Mouse (Mus musculus) mesoderm, embryonic 11.5 days (tissue): ENCODE data around the gene Lgals4.

Experiments
- DNase-seq: peaks from one replicate; pipeline ENCODE4 v3.0.0-alpha.2; 2012; ENCODE audit warnings: low read depth, low spot score

Gene Lgals4

DNA sequence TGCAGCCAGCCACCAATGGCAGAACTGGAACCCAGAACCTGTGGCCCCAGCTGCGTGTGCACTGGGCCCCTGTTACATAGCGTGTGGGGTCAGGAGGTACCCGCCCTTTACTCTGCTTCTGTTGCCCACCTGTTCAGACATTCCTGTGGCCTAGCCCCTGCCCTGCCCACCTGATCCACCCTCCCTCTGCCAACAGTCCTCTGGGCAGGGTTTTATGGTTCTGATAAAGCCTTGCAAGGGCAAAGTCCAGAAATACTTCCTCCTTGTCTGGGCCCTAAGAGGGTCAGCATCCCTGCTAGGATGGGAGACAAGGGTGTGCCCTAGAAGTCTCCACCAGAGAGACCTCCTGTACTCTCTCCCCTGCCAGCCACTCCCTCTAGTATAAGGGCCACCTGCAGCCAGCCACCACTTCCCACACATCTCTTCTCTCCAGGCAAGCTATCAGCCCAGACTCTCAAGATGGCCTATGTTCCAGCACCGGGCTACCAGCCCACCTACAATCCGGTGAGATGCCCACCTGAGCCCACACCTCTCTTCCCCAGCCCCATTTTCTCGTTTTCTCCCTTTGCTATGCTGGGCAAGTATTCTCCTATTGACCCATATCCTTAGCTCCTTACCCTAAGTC lies at the start of gene Lgals4:
Gene Lgals4 (plus strand): TSS at position 132 of the 625 bp plus-strand sequence.
- DNase-seq = no peak

DNA sequence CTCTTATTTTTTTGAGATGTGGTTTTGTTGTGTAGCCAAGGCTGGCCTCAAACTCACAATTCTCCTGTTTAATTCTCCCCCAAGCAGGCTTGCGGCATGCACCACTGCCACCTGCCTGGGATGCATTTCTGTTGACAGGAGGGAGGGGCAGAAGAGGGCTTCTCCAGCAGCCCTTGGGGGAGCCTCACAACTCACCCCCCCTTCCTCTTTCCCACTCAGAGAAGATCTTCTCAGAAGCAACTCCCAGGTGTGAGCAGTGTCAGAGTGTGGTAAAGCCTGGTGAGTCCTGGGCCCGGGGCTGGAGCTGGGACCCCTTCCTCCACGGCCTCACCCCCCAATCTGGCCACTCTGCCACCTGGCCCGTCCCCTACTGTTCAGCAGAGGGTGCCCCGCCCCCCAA lies 48.5 kb upstream of the Lgals4 start:
- no peak for DNase-seq

DNA sequence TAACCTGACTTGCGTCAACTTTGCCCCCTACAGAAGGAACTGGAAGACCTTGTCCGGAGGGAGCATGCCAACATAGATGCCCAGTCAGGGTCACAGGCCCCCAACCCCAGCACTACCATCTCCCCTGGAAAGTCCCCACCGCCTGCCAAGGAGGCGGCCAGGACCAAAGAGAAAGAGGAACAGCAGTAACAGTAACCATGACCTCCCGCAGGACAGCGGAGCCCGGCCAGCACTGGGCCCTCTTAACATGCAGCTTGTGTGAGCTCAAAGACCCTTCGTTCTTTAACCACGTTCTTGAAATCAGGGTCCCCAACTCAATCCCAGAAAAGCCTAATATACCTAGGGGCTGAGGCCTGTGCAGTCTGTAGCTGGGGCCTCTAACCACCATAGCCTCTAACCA lies 45.8 kb upstream of the Lgals4 start:
- DNase-seq = no peak

DNA sequence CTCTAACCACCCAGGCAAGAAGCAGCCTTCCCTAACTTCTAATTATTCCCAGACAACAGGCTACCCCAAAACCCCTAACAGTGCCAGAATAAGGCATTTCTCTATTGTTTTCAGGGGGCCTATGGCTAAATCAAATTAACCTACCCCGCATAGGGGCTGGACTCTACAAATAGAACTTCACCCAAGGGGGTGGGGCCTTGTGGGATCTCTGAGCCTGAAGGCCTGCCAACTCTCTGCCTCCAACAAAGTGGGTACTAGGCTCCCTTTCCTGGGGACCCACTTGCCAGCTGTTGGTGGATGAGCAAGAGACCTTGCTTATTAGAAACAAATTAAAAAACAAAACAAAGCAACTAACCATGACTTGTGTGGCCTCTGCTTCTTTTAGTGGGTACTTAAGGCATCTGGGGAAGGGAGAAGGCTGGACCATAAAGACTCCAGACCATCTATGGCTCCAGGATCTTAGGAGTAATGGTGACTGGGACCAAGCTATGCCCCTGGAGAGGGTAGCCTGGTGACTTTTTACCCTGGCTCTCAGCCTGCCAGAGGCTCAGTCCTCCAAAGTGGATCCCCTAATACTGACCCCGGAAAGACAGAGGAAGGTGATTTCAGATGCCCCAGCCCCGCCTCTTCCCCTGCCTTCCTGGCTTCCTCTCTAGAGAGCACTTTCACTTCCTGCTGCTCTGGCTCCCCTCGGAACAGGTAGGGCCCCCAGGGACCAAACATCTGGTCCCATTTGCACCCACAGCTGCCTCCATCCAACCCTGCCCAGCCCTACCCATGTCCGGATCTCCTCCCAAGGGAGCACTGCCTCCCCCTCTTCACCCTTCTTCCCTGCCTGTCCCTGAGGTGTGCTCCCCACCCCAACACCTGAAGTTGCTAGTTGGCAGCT lies 45.1 kb upstream of the Lgals4 start, which contains the start of gene Rinl:
Gene Rinl (plus strand): TSS at position 663 of the 889 bp plus-strand sequence.
- no peak for DNase-seq

GRCm38 (mm10) chr7:28789235-28789634 lies 44.4 kb upstream of the Lgals4 start:
- DNase-seq = no peak

- no peak for DNase-seq
Measured at GRCm38 (mm10) chr7:28790066-28790806, 43.4 kb upstream of the Lgals4 start.

DNA sequence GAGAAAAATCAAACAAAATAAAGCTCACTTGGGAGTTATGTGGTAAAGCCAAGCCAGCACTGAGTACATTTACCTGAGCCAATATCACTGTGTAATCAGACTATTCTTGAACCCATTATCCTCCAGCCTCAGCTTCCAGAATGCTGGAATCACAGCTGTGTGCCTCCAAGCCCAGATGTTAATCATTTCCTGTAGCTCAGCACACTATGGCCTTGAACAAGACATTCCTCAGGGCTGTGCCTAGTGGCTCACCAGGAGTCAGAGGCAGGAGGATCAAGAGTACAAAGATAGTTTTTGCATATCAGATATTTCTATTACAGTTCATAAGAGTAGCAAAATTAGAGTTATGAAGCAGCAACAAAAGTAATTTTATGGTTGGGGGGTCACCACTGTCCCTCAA lies 41.9 kb upstream of the Lgals4 start:
- no peak for DNase-seq

- no peak for DNase-seq
Measured at GRCm38 (mm10) chr7:28792391-28793185, 41.1 kb upstream of the Lgals4 start.

DNA sequence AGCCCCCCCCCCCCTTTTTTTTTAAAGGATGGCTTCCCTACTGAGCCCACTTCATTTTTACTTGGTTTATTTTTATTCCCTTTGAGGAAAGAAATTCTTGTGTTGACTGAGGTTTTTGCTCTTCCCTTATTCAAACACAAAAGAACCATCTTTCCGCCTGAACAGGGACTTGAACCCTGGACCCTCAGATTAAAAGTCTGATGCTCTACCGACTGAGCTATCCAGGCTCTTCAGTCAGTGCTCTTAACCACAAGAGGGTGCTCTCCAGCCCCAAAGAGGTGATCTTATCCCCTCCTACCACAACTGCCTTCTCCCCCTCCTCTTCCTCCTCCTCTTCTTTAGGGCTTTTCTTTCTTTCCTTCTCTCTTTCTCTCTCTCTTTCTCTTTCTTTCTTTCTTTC lies 39.8 kb upstream of the Lgals4 start:
- DNase-seq = no peak

DNA sequence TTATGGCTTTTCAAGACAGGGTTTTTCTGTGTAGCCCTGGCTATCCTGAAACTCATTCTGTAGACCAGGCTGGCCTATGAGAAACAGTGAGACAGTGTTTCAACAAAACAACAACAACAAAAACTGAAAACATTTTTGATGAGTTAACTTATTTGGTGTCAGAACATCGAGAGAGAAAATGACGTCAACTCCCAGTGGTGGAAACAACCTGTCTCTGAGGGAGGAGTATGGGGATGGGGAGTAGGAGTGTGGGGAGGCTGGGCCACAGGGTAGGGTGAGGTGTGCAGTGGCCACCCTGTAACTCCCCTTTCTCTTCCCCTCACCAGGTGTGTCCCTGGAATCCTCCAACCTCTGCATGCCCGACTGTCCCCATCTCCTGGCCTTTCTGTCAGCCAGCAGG lies 39.2 kb upstream of the Lgals4 start:
- DNase-seq = no peak

- DNase-seq = no peak
Measured at GRCm38 (mm10) chr7:28795832-28796231, 37.8 kb upstream of the Lgals4 start.

GRCm38 (mm10) chr7:28796562-28796975 lies 37.1 kb upstream of the Lgals4 start:
- peak; percentile 79 for DNase-seq

DNA sequence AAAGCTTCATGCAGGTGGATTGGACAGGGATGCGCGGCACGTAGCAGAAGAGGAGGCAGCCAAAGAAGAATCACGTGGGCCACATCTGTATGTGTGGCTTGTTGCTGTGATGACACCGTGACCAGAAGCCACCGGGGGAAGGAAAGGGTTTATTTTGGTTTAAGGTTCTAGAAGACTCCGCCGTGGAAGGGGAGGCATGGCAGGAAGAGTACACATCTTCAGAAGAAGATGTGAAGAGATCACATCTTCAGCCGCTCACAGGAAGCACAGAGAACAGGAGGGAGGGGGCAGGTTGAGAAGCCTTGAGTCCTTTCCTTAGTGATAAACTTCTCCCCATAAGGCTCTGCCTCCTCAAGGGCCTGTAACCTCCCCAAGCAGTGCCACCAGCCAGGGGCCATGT lies 33.7 kb upstream of the Lgals4 start:
- no peak for DNase-seq

DNA sequence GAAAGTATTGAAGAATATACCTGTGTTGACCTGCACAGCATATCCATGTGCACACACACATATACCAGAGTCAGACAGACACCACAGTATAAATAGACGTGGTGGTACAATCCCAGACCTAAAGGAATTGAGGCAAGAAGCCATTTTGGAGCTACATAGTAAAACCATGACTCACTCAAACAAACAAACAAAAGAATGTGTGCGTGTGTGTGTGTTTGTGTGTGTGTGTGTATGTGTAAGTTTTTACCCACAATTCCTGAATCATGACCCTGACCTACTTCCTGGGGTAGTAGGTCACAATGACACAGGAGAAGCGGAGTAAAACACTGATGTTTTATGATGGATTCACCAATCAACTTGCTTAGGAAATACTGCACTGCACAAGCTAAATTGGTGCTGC lies 32.2 kb upstream of the Lgals4 start:
- no peak for DNase-seq

DNA sequence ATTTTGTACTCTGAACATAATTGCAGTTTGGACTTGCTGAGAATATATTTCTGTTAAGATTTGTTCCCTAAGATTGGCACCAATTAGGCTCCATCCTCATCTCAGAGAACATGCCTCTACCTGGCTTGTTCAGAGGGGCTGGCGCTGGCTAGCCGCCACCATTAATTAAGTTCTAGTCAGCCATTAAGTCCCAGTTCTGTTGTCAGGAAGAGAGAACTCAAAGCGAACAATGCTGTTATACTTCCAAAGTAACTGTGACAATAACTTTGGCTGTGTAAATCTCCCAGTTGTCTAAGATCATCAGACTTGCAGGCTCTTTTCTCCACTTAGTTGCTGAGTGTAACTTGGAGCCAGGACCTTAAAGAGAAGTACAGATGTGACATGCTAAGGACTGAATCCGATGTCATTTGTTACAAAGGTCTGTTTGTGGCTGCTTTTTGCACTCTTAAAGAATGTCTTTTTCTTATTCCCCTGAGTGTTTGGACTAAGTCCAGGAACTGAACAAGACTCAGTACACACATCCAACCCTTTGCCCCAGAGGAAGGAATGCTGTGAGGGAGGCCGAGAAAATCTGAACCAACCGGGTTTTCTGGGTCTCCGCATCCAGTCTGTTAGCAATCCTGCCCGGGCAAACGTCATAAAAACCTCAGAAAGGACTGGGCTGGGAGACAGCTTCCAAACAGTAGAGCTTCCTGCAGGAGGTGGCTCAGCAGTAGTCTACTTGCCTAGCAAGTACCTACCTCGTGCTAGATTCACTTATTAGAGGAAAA lies 31.6 kb upstream of the Lgals4 start:
- DNase-seq = peak; percentile 54

DNA sequence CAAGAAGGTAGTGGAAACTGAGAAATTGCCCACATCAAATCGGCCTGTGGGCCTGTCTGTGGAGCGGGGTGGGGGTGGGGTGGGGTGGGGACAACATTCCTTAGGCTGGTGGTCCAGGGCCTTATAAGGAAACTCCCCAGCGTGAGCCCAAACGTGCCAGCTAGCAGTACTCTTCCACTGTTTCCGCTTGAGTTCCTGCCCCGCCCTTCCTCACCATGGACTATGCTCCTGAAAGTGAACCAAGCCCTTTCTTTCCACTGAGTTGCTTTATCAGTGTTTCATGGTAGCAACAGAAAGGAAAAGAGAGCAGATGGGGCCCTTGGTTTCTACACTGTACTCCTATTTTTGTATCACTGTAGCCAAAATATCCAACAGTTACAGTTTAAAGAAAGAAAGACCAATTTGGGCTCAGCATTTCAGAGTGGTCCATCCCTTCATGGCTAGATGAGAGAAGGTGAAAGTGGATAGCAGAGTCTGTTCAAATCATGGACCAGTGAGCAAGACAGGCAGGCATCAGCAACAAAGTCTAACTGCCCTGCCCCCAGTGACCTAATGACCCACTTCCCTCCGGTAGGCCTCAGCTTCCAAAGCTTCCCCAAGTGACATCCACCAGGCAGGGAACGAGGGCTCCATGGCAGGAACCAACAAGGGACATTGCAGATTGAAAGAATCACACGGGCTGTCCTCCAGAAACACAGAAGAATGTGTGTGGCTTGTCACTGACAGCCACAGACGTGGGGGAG lies 30.6 kb upstream of the Lgals4 start:
- DNase-seq = no peak

GRCm38 (mm10) chr7:28803756-28804155 lies 29.9 kb upstream of the Lgals4 start:
- no peak for DNase-seq

GRCm38 (mm10) chr7:28806869-28807268 lies 26.8 kb upstream of the Lgals4 start:
- DNase-seq = no peak

- DNase-seq = no peak
Measured at GRCm38 (mm10) chr7:28807641-28808220, 25.9 kb upstream of the Lgals4 start.
